Mouse (Mus musculus) left cerebral cortex, adult 9 months (tissue): ENCODE measurements around the gene Gpc6.

Experiments
- DNase-seq, 2 experiments: peaks; one replicate each; pipeline ENCODE4 v3.0.0; 2022; ENCODE audit warnings: low spot score in 2 of 2

Gene Gpc6

GRCm38 (mm10) chr14:118013237-118013636 lies 1088.1 kb downstream of the Gpc6 start:
- DNase-seq = no peak

- no peak for DNase-seq
These were observed 1094.2 kb downstream of the Gpc6 start for GRCm38 (mm10) chr14:118019314-118019713.

- DNase-seq = no peak
These were observed 1096.9 kb downstream of the Gpc6 start for GRCm38 (mm10) chr14:118021867-118022543.
